Mouse (Mus musculus): Measurements from ENCODE around the gene Gm28035.

GRCm38 (mm10) chr2:30205255-30205628, 35.1 kb upstream of the Gm28035 start:
- TF ChIP-seq CTCF (IDR thresholded peaks at IDR 0.05; ENCODE audit: low read depth, low read length) (no peak), POLR2AphosphoS5 (IDR thresholded peaks at IDR 0.05; ENCODE audit: insufficient replicate concordance, low read depth, low read length) (no peak), GATA1 (IDR thresholded peaks at IDR 0.05; ENCODE audit: borderline replicate concordance, low read length) (no peak)

Data from G1E (cell line).